Mouse (Mus musculus) MEL (cell line): Measurements from ENCODE around the gene Ptar1.

Experiments used
- CHD1 ChIP-seq: IDR thresholded peaks from 2 replicates; pipeline ENCODE4 v1.6.1; 2012; ENCODE audit warnings: low read depth, mild to moderate bottlenecking, inconsistent platforms, low read length, improper control_type of control experiment
- EP300 ChIP-seq, 2 experiments: IDR thresholded peaks; 2 replicates each; pipeline ENCODE4 v1.6.1; 2011; ENCODE audit warnings: improper control_type of control experiment in 2 of 2, low read length in 2 of 2, low read depth in 1 of 2, mild to moderate bottlenecking in 1 of 2
- NELFE ChIP-seq: IDR thresholded peaks from 2 replicates; pipeline ENCODE4 v1.6.1; 2011; ENCODE audit warnings: low read depth, low read length, improper control_type of control experiment
- NRF1 ChIP-seq: IDR thresholded peaks from 2 replicates; pipeline ENCODE4 v1.6.1; 2014; ENCODE audit warnings: low read depth, mild to moderate bottlenecking, inconsistent platforms, low read length, improper control_type of control experiment, moderate library complexity; ENCODE audit not compliant: poor library complexity, insufficient read depth, severe bottlenecking
- TAL1 ChIP-seq: IDR thresholded peaks from 2 replicates; pipeline ENCODE4 v1.6.1; 2012; ENCODE audit warnings: mild to moderate bottlenecking, inconsistent platforms, low read length, moderate library complexity, mixed read lengths
- TBP ChIP-seq: IDR thresholded peaks from 2 replicates; pipeline ENCODE4 v1.8.0; 2011; ENCODE audit warnings: low read depth, low read length, improper control_type of control experiment
- ZKSCAN1 ChIP-seq: IDR thresholded peaks from 2 replicates; pipeline ENCODE4 v1.6.1; 2012; ENCODE audit warnings: low read depth, mild to moderate bottlenecking, inconsistent platforms, low read length, improper control_type of control experiment, moderate library complexity
- ZNF384 ChIP-seq: IDR thresholded peaks from 2 replicates; pipeline ENCODE4 v1.6.1; 2012; ENCODE audit warnings: low read depth, mild to moderate bottlenecking, inconsistent platforms, low read length, improper control_type of control experiment

DNA sequence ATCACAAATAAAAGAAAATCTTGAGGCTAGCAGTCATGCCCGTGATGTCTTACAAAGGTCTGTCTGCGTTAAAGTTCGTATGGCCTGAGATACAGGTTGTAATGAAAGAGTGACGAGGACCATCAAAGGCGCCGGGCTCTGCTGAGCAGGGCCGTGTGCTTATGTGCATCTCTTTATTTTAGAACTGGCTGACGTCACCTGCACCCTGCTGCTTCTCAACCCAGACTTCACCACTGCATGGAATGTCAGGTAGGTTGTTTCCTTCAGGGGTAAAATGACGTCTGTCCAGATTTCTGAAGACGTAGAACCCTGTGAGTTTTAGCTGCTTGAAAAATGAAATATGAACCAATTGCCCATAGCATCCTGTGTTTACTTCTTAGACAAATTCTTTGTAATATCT lies 15.7 kb downstream of the Ptar1 start:
- TF ChIP-seq ZKSCAN1, result no peak
- TF ChIP-seq ZNF384, result no peak
- TF ChIP-seq CHD1, result no peak
- TF ChIP-seq EP300 (IDR thresholded peaks at IDR 0.05; ENCODE audit: low read depth in 1 of 2, low read length in 2 of 2), result no peak
- no peak for TF ChIP-seq NRF1
- no peak for TF ChIP-seq TAL1
- no peak for TF ChIP-seq NELFE
- no peak for TF ChIP-seq TBP
